Mouse (Mus musculus): Measurements from ENCODE around the gene Smad1. TPM values are rescaled to one million over a fixed set of nuclear protein-coding genes. Genes with fewer than 3 reads are reported as not detected.

The Smad1 gene
- polyA plus RNA-seq, 1 experiment from 2014 or later = 5.3 TPM

DNA sequence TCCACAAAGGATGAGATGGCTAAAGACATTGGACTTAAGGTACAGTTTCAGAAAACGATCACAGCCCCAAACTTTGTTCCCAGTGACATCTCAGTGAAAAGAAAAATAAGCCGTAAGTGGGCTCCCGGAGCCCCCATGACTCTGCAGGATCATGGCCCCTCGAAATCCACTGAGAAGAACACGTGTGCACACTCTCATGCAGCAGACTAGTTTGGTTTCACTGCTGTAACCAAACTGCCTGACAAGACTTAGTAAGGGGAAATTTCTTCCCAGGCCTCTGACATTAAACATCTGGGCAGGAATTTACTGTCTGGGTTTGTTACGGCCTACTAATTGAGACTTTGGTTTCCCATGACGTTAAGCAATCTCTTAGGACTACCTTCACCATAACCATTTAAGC is 45.3 kb downstream of the Smad1 start:
- 77% methylated on average over 7 of the region's 7 CpGs for WGBS (ENCODE audit: insufficient replicate concordance)
- no peak overlapping the region for H3K27ac ChIP-seq
- no peak overlapping the region for H3K4me3 ChIP-seq (replicated peaks)
- H3K4me2 ChIP-seq = no peak overlapping the region
- H3K9ac ChIP-seq = no peak overlapping the region
- H3K4me1 ChIP-seq (replicated peaks) = no peaks in the 10 kb centered on the region
- H3K36me3 ChIP-seq = no peaks in the 10 kb centered on the region; the same call in 1 of the 2 replicates
- ATAC-seq (ENCODE audit: low read depth) (no peak), DNase-seq (no peak)
- no peaks in the 10 kb centered on the region for H3K9me3 ChIP-seq (replicated peaks)
- H3K27me3 ChIP-seq = no peaks in the 10 kb centered on the region

- no peak overlapping the region for H3K27ac ChIP-seq
These were observed 47.4 kb downstream of the Smad1 start for GRCm38 (mm10) chr8:79351916-79352315.

GRCm38 (mm10) chr8:79350805-79351204 is 48.5 kb downstream of the Smad1 start:
- Histone ChIP-seq H3K27ac (no peak overlapping the region), H3K27me3 (no peaks in the 10 kb centered on the region), H3K9ac (no peak overlapping the region), H3K36me3 (no peaks in the 10 kb centered on the region; the same call in 1 of the 2 replicates), H3K4me2 (no peak overlapping the region), H3K4me3 (replicated peaks) (no peak overlapping the region), H3K9me3 (replicated peaks) (no peaks in the 10 kb centered on the region), H3K4me1 (replicated peaks) (no peaks in the 10 kb centered on the region)
- DNase-seq (no peak), ATAC-seq (ENCODE audit: low read depth) (no peak)
- WGBS (ENCODE audit: insufficient replicate concordance) = 62% methylated on average over 3 of the region's 3 CpGs

More at GRCm38 (mm10) chr8:79351916-79352315, 47.4 kb downstream of the Smad1 start:
- Histone ChIP-seq H3K36me3 (no peaks in the 10 kb centered on the region; the same call in 1 of the 2 replicates), H3K4me1 (replicated peaks) (no peaks in the 10 kb centered on the region), H3K9me3 (replicated peaks) (no peaks in the 10 kb centered on the region), H3K9ac (no peak overlapping the region), H3K27me3 (no peaks in the 10 kb centered on the region), H3K4me3 (replicated peaks) (no peak overlapping the region), H3K4me2 (no peak overlapping the region)
- DNase-seq = no peak
- 69% methylated on average over 8 of the region's 8 CpGs for WGBS (ENCODE audit: insufficient replicate concordance)
- no peak for ATAC-seq (ENCODE audit: low read depth)

GRCm38 (mm10) chr8:79350094-79350593 is 49.2 kb downstream of the Smad1 start:
- H3K4me1 ChIP-seq (replicated peaks) = no peaks in the 10 kb centered on the region
- no peak overlapping the region for H3K9ac ChIP-seq
- no peak overlapping the region for H3K4me3 ChIP-seq (replicated peaks)
- H3K27me3 ChIP-seq = no peaks in the 10 kb centered on the region
- WGBS (ENCODE audit: insufficient replicate concordance) = 41% methylated on average over 6 of the region's 6 CpGs
- ATAC-seq (ENCODE audit: low read depth) = no peak
- no peak overlapping the region for H3K4me2 ChIP-seq
- no peaks in the 10 kb centered on the region for H3K36me3 ChIP-seq
- no peak overlapping the region for H3K27ac ChIP-seq
- no peaks in the 10 kb centered on the region for H3K9me3 ChIP-seq (replicated peaks)
- DNase-seq = no peak

DNA sequence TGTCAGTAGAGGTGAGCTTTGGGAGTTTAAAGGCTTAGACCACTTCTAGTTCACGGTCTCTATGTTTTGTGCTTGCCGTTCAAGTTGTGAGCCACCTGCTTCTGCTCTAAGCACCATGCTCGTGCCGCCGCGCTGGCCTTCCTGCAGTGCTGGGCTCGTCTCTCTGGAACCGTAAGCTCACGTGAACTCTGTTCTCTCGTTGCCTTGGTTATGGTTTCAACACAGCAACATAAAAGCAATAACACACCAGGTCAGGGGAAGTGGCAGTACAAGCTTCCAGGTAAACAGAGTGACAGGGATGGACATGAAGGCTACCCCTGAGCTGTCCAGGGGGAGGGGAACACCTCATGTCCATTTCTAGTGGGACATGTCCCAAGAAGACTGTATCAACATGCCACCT is 52.9 kb downstream of the Smad1 start:
- no peak overlapping the region for H3K4me3 ChIP-seq (replicated peaks)
- no peak overlapping the region for H3K4me2 ChIP-seq
- no peaks in the 10 kb centered on the region for H3K27me3 ChIP-seq
- H3K9ac ChIP-seq = no peak overlapping the region
- H3K36me3 ChIP-seq = peaks cover 6% of the 10 kb centered on the region; the same call in 1 of the 2 replicates
- DNase-seq (no peak), ATAC-seq (ENCODE audit: low read depth) (no peak)
- H3K27ac ChIP-seq = no peak overlapping the region
- no peaks in the 10 kb centered on the region for H3K4me1 ChIP-seq (replicated peaks)
- 75% methylated on average over 10 of the region's 10 CpGs for WGBS (ENCODE audit: insufficient replicate concordance)
- H3K9me3 ChIP-seq (replicated peaks) = no peaks in the 10 kb centered on the region

- Histone ChIP-seq H3K4me3 (replicated peaks) (no peak overlapping the region), H3K27me3 (no peaks in the 10 kb centered on the region), H3K9me3 (replicated peaks) (no peaks in the 10 kb centered on the region), H3K27ac (no peak overlapping the region), H3K4me1 (replicated peaks) (no peaks in the 10 kb centered on the region), H3K36me3 (peaks cover 6% of the 10 kb centered on the region; the same call in 1 of the 2 replicates), H3K9ac (no peak overlapping the region), H3K4me2 (no peak overlapping the region)
- 70% methylated on average over 6 of the region's 6 CpGs for WGBS (ENCODE audit: insufficient replicate concordance)
- no peak for ATAC-seq (ENCODE audit: low read depth)
- DNase-seq = no peak
These were observed 53.5 kb downstream of the Smad1 start for GRCm38 (mm10) chr8:79345856-79346255.

GRCm38 (mm10) chr8:79341236-79341635 is 58.1 kb downstream of the Smad1 start:
- no peak overlapping the region for H3K27ac ChIP-seq
- H3K4me1 ChIP-seq (replicated peaks) = no peaks in the 10 kb centered on the region
- H3K36me3 ChIP-seq = peaks cover 6% of the 10 kb centered on the region; the same call in 1 of the 2 replicates
- no peak overlapping the region for H3K4me2 ChIP-seq
- WGBS (ENCODE audit: insufficient replicate concordance) = 68% methylated on average over 8 of the region's 8 CpGs
- H3K27me3 ChIP-seq = no peaks in the 10 kb centered on the region
- DNase-seq (no peak), ATAC-seq (ENCODE audit: low read depth) (no peak)
- H3K9ac ChIP-seq = no peak overlapping the region
- no peak overlapping the region for H3K4me3 ChIP-seq (replicated peaks)
- no peaks in the 10 kb centered on the region for H3K9me3 ChIP-seq (replicated peaks)

DNA sequence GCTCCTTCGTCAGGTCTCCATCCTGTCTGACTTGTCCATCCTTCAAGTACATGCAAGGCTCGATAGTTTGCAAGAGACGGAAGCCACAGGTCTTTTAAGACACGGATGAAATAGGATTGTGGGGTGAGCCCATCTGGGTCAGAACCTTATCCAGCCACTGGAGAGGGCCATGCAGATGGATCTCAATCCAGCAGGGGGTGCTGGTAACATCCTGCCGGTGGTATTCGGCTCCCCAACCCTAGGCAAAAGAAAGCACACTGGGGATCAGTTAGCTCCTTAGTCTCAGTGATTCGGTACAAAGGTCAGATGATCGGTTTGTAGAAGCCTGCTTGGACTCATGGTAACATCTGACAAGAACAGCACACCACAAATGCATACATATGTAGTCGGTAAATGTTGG is 59.8 kb downstream of the Smad1 start:
- Histone ChIP-seq H3K4me1 (replicated peaks) (no peaks in the 10 kb centered on the region), H3K9me3 (replicated peaks) (no peaks in the 10 kb centered on the region), H3K36me3 (peaks cover 6% of the 10 kb centered on the region; the same call in 1 of the 2 replicates), H3K27ac (no peak overlapping the region), H3K4me2 (no peak overlapping the region), H3K4me3 (replicated peaks) (no peak overlapping the region), H3K27me3 (no peaks in the 10 kb centered on the region), H3K9ac (no peak overlapping the region)
- WGBS (ENCODE audit: insufficient replicate concordance) = 70% methylated on average over 9 of the region's 9 CpGs
- no peak for DNase-seq
- no peak for ATAC-seq (ENCODE audit: low read depth)

GRCm38 (mm10) chr8:79338619-79339018 is 60.7 kb downstream of the Smad1 start:
- no peaks in the 10 kb centered on the region for H3K27me3 ChIP-seq
- no peak overlapping the region for H3K9ac ChIP-seq
- no peak for DNase-seq
- H3K36me3 ChIP-seq = peaks cover 6% of the 10 kb centered on the region; the same call in 1 of the 2 replicates
- H3K4me1 ChIP-seq (replicated peaks) = no peaks in the 10 kb centered on the region
- H3K4me3 ChIP-seq (replicated peaks) = no peak overlapping the region
- H3K9me3 ChIP-seq (replicated peaks) = no peaks in the 10 kb centered on the region
- H3K27ac ChIP-seq = no peak overlapping the region
- 74% methylated on average over 10 of the region's 10 CpGs for WGBS (ENCODE audit: insufficient replicate concordance)
- no peak for ATAC-seq (ENCODE audit: low read depth)
- H3K4me2 ChIP-seq = no peak overlapping the region

- no peak overlapping the region for H3K4me3 ChIP-seq (replicated peaks)
- no peak overlapping the region for H3K27ac ChIP-seq
- H3K9ac ChIP-seq = no peak overlapping the region
- no peak overlapping the region for H3K4me2 ChIP-seq
- DNase-seq (no peak), ATAC-seq (ENCODE audit: low read depth) (no peak)
- H3K27me3 ChIP-seq = no peaks in the 10 kb centered on the region
- WGBS (ENCODE audit: insufficient replicate concordance) = 77% methylated on average over 22 of the region's 22 CpGs
- no peaks in the 10 kb centered on the region for H3K36me3 ChIP-seq
- no peaks in the 10 kb centered on the region for H3K4me1 ChIP-seq (replicated peaks)
- no peaks in the 10 kb centered on the region for H3K9me3 ChIP-seq (replicated peaks)
These were observed 67.0 kb downstream of the Smad1 start for GRCm38 (mm10) chr8:79332109-79332900.

DNA sequence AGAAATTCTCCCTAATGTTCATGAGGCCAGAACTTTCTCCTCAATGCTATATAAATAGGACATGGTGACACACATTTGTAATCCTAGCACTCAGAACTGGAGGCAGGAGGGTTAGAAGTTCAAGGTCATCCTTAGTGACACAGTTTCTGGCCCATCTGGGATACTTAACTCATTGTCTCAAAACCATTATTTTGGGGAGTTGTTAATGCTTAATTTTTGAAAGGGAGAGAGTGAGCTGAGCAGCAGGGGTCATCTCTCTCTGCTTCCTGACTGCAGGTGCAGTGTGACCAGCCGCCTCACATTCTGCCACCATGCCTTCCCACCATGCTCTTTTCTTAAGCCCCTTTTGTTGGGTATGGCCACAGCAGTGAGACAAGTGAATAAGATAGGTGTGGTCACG is 67.7 kb downstream of the Smad1 start:
- ATAC-seq (ENCODE audit: low read depth) (no peak), DNase-seq (no peak)
- no peak overlapping the region for H3K4me2 ChIP-seq
- H3K4me3 ChIP-seq (replicated peaks) = no peak overlapping the region
- 66% methylated on average over 2 of the region's 2 CpGs for WGBS (ENCODE audit: insufficient replicate concordance)
- no peaks in the 10 kb centered on the region for H3K36me3 ChIP-seq
- H3K9me3 ChIP-seq (replicated peaks) = no peaks in the 10 kb centered on the region
- H3K4me1 ChIP-seq (replicated peaks) = no peaks in the 10 kb centered on the region
- H3K9ac ChIP-seq = no peak overlapping the region
- no peaks in the 10 kb centered on the region for H3K27me3 ChIP-seq
- no peak overlapping the region for H3K27ac ChIP-seq

DNA sequence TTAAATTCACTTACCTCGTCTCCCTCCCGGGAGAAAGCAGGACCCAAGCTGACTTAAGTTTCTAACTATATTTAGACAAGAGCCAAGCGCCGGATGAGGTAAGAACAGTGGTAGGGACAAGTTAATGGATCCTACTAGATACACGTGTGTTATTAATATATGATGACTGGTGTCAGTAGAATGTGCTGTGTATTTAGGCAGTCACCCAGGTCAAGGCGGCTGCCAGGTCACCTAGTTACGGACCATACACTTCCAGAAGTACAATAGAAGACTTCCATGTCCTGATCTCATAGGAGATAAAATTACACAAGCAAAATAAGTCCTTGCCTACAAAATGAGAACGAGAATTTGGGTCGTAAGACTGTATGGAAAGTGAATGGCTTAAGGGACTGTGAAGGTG is 68.3 kb downstream of the Smad1 start:
- Histone ChIP-seq H3K4me2 (no peak overlapping the region), H3K27me3 (no peaks in the 10 kb centered on the region), H3K9me3 (replicated peaks) (no peaks in the 10 kb centered on the region), H3K4me1 (replicated peaks) (no peaks in the 10 kb centered on the region), H3K9ac (no peak overlapping the region), H3K27ac (no peak overlapping the region), H3K36me3 (no peaks in the 10 kb centered on the region), H3K4me3 (replicated peaks) (no peak overlapping the region)
- no peak for ATAC-seq (ENCODE audit: low read depth)
- DNase-seq = no peak
- WGBS (ENCODE audit: insufficient replicate concordance) = 65% methylated on average over 9 of the region's 9 CpGs
